Mouse (Mus musculus) MEL (cell line): ENCODE results near the gene S100a16.
A peak's percentile ranks its signal among the peaks of the same experiment; 100 is the strongest.

ENCODE experiments used
- CHD2 ChIP-seq: IDR thresholded peaks from 2 replicates; pipeline ENCODE4 v1.6.1; 2011; ENCODE audit warnings: low read length, improper control_type of control experiment
- CTCF ChIP-seq, 3 experiments: IDR thresholded peaks in 2 of 3; conservative IDR thresholded peaks in 1 of 3; 2 replicates each; pipeline ENCODE4 v1.5.1; 2011 to 2012; ENCODE audit warnings: low read length in 3 of 3, low read depth in 2 of 3, mild to moderate bottlenecking in 2 of 3, improper control_type of control experiment in 1 of 3, inconsistent platforms in 1 of 3, mixed read lengths in 1 of 3, moderate library complexity in 1 of 3; ENCODE audit not compliant: control insufficient read depth in 1 of 3, insufficient read depth in 1 of 3, poor library complexity in 1 of 3, severe bottlenecking in 1 of 3
- EP300 ChIP-seq, 2 experiments: IDR thresholded peaks; 2 replicates each; pipeline ENCODE4 v1.6.1; 2011; ENCODE audit warnings: improper control_type of control experiment in 2 of 2, low read length in 2 of 2, low read depth in 1 of 2, mild to moderate bottlenecking in 1 of 2
- GABPA ChIP-seq: IDR thresholded peaks from 2 replicates; pipeline ENCODE4 v1.6.1; 2012; ENCODE audit warnings: low read depth, mild to moderate bottlenecking, inconsistent platforms, low read length, improper control_type of control experiment, moderate library complexity
- GATA1 ChIP-seq: IDR thresholded peaks from 2 replicates; pipeline ENCODE4 v1.6.1; 2011; ENCODE audit warnings: low read depth, low read length, improper control_type of control experiment
- HCFC1 ChIP-seq: IDR thresholded peaks from 2 replicates; pipeline ENCODE4 v1.6.1; 2012; ENCODE audit warnings: low read depth, mild to moderate bottlenecking, inconsistent platforms, low read length, improper control_type of control experiment, moderate library complexity
- MAX ChIP-seq: IDR thresholded peaks from 2 replicates; pipeline ENCODE4 v1.6.1; 2011; ENCODE audit warnings: low read length, improper control_type of control experiment
- MEF2A ChIP-seq: IDR thresholded peaks from 2 replicates; pipeline ENCODE4 v1.6.1; 2014; ENCODE audit warnings: low read depth, mild to moderate bottlenecking, inconsistent platforms, low read length, improper control_type of control experiment; ENCODE audit not compliant: poor library complexity, insufficient replicate concordance, severe bottlenecking; ENCODE audit errors: extremely low read depth
- POLR2A ChIP-seq, 2 experiments: IDR thresholded peaks; 2 replicates each; pipeline ENCODE4 v1.6.1; 2011 to 2012; ENCODE audit warnings: low read length in 2 of 2, mild to moderate bottlenecking in 2 of 2, control low read depth in 1 of 2, improper control_type of control experiment in 1 of 2, low read depth in 1 of 2, moderate library complexity in 1 of 2; ENCODE audit not compliant: control insufficient read depth in 1 of 2, insufficient read depth in 1 of 2, poor library complexity in 1 of 2
- SIN3A ChIP-seq: IDR thresholded peaks from 2 replicates; pipeline ENCODE4 v1.6.1; 2012; ENCODE audit warnings: low read length, improper control_type of control experiment, inconsistent platforms
- TBP ChIP-seq: IDR thresholded peaks from 2 replicates; pipeline ENCODE4 v1.8.0; 2011; ENCODE audit warnings: low read depth, low read length, improper control_type of control experiment
- TCF12 ChIP-seq: IDR thresholded peaks from 2 replicates; pipeline ENCODE4 v1.6.1; 2014; ENCODE audit warnings: low read depth, mild to moderate bottlenecking, inconsistent platforms, low read length, improper control_type of control experiment, moderate library complexity
- ZMIZ1 ChIP-seq: IDR thresholded peaks from 2 replicates; pipeline ENCODE4 v1.6.1; 2012; ENCODE audit warnings: low read depth, mild to moderate bottlenecking, inconsistent platforms, low read length, improper control_type of control experiment, moderate library complexity

GRCm38 (mm10) chr3:90513796-90514590 is 23.1 kb upstream of the S100a16 start, which contains the start of the genes S100a1 and S100a13:
- peak in 2 of 3 experiments; percentile 9 to 29; a peak in 2 of 6 replicates for TF ChIP-seq CTCF (IDR thresholded peaks at IDR 0.05 in 2 of 3, conservative IDR thresholded peaks at IDR 0.05 in 1 of 3; ENCODE audit: control insufficient read depth in 1 of 3, insufficient read depth in 1 of 3, low read depth in 2 of 3, low read length in 3 of 3, poor library complexity in 1 of 3, severe bottlenecking in 1 of 3)
- TF ChIP-seq GABPA, result no peak
- no peak; a peak in 1 of 4 replicates for TF ChIP-seq POLR2A (IDR thresholded peaks at IDR 0.05; ENCODE audit: control insufficient read depth in 1 of 2, insufficient read depth in 1 of 2, low read depth in 1 of 2, low read length in 2 of 2, poor library complexity in 1 of 2)
- TF ChIP-seq TCF12, result no peak
- no peak for TF ChIP-seq GATA1
- TF ChIP-seq MAX, result no peak; the same call in 1 of the 2 replicates
- no peak for TF ChIP-seq ZMIZ1
- TF ChIP-seq MEF2A, result no peak
- no peak for TF ChIP-seq SIN3A
- no peak for TF ChIP-seq EP300 (IDR thresholded peaks at IDR 0.05; ENCODE audit: low read depth in 1 of 2, low read length in 2 of 2)
- no peak for TF ChIP-seq CHD2
- TF ChIP-seq HCFC1, result no peak
- no peak; the same call in 1 of the 2 replicates for TF ChIP-seq TBP
